Mouse (Mus musculus) heart, adult 2 months (tissue): ENCODE measurements at regions not wholly inside any gene's neighbourhood (a gene's known extent, or its start where the extent isn't known, plus 50 kb on each side); places are given as distances from the start of the nearest gene placed in this dataset.

ENCODE experiments used
- DNase-seq, 2 experiments: peaks; one replicate each; pipeline ENCODE4 v3.0.0; 2021
- H3K27ac ChIP-seq: fragments of 200-600 bp; 2 replicates; pipeline ENCODE4 v1.8.1; 2022
- H3K27me3 ChIP-seq: fragments of 200-500 bp; 2 replicates; pipeline ENCODE4 v1.6.1; 2012; ENCODE audit warnings: mild to moderate bottlenecking, low read length, inconsistent platforms, mixed read lengths; ENCODE audit not compliant: control insufficient read depth, insufficient read depth
- H3K36me3 ChIP-seq: fragments of 200-500 bp; 2 replicates; pipeline ENCODE4 v1.6.1; 2012; ENCODE audit warnings: low read length, inconsistent platforms; ENCODE audit not compliant: control insufficient read depth, insufficient read depth
- H3K4me1 ChIP-seq: fragments of 200-500 bp; 2 replicates; pipeline ENCODE4 v1.6.1; 2011; ENCODE audit warnings: low read length; ENCODE audit not compliant: control insufficient read depth, insufficient read depth
- H3K4me3 ChIP-seq: fragments of 200-600 bp; 2 replicates; pipeline ENCODE4 v1.8.1; 2022
- H3K79me2 ChIP-seq: fragments of 200-500 bp; replicated peaks from 2 replicates; pipeline ENCODE4 v1.6.1; 2012; ENCODE audit warnings: mild to moderate bottlenecking, inconsistent platforms, low read length, moderate library complexity, mixed read lengths; ENCODE audit not compliant: control insufficient read depth, insufficient read depth
- H3K9ac ChIP-seq: fragments of 200-500 bp; 2 replicates; pipeline ENCODE4 v1.6.1; 2012; ENCODE audit warnings: low read depth, mild to moderate bottlenecking, control low read depth, inconsistent platforms, low read length, mixed read lengths
- CTCF ChIP-seq: fragments of 200-600 bp; IDR thresholded peaks from 2 replicates; pipeline ENCODE4 v1.8.1; 2022; ENCODE audit warnings: antibody characterized with exemption, mild to moderate bottlenecking, moderate library complexity
- EP300 ChIP-seq: fragments of 200-500 bp; IDR thresholded peaks from 2 replicates; pipeline ENCODE4 v1.6.1; 2011; ENCODE audit warnings: low read depth, low read length, control low read depth; ENCODE audit not compliant: insufficient read depth
- POLR2A ChIP-seq: fragments of 200-500 bp; IDR thresholded peaks from 2 replicates; pipeline ENCODE4 v1.6.1; 2011; ENCODE audit warnings: mild to moderate bottlenecking, low read depth, low read length, control low read depth; ENCODE audit not compliant: insufficient read depth
- WGBS: fragments of 180-500 bp; shearing (Covaris S2); methylation state at CpG from one replicate; pipeline ENCODE4 v1.1.7; 2018; 5-methylcytosine and 5-hydroxymethylcytosine counted together
- intact Hi-C: fragments of 180-260 bp; cut with DNase I; formaldehyde crosslinking; loops from one replicate; pipeline ENCODE4 v1.15.1; 2025

GRCm38 (mm10) chr3:38257843-38258290 lies 226.8 kb downstream of the Ankrd50 start:
- H3K27me3 ChIP-seq = no peaks in the 10 kb centered on the region
- no peak overlapping the region for H3K9ac ChIP-seq
- H3K4me1 ChIP-seq = peaks cover 11% of the 10 kb centered on the region
- 75% methylated on average over 14 of the region's 14 CpGs for WGBS
- no peak overlapping the region for H3K4me3 ChIP-seq
- peak; percentile 2 to 14 for DNase-seq
- intact Hi-C loops = loop anchor here (5.0 kb wide), 2 partner anchors 54 to 104 kb away; no protein-coding TSS in a partner anchor
- H3K36me3 ChIP-seq = peaks cover 7% of the 10 kb centered on the region
- H3K79me2 ChIP-seq = no peaks in the 10 kb centered on the region
- H3K27ac ChIP-seq = no peak overlapping the region
- TF ChIP-seq POLR2A (no peak), CTCF (no peak), EP300 (no peak)

- TF ChIP-seq POLR2A (no peak), EP300 (no peak), CTCF (no peak)
- Histone ChIP-seq H3K79me2 (no peaks in the 10 kb centered on the region), H3K4me3 (no peak overlapping the region), H3K27ac (peak overlapping the region; percentile 33; the same call in 1 of the 2 replicates), H3K9ac (no peak overlapping the region), H3K27me3 (no peaks in the 10 kb centered on the region), H3K4me1 (peaks cover 11% of the 10 kb centered on the region), H3K36me3 (peaks cover 7% of the 10 kb centered on the region)
- intact Hi-C loops = loop anchor here (5.0 kb wide), 2 partner anchors 55 to 105 kb away; no protein-coding TSS in a partner anchor
- WGBS = 74% methylated on average over 14 of the region's 14 CpGs
- peak; percentile 7 to 18 for DNase-seq
Measured at GRCm38 (mm10) chr3:38257076-38257842, 227.4 kb downstream of the Ankrd50 start.

GRCm38 (mm10) chr3:38255674-38256073 lies 229.0 kb downstream of the Ankrd50 start:
- intact Hi-C loops = loop anchor here (1.0 to 5.0 kb wide), 7 partner anchors 21 to 594 kb away; partner anchors contain the start of gene Ankrd50
- H3K4me3 ChIP-seq = no peak overlapping the region

GRCm38 (mm10) chr3:38254896-38255295 lies 229.7 kb downstream of the Ankrd50 start:
- intact Hi-C loops = loop anchor here (1.0 to 5.0 kb wide), 7 partner anchors 20 to 594 kb away; partner anchors contain the start of gene Ankrd50
- no peaks in the 10 kb centered on the region for H3K27me3 ChIP-seq
- no peak overlapping the region for H3K4me3 ChIP-seq
- TF ChIP-seq EP300 (0 out of 2 replicates have a peak, but pooled peaks have one; percentile 49), CTCF (no peak)
- H3K27ac ChIP-seq = peak overlapping the region; percentile 46; the same call in 1 of the 2 replicates
- H3K9ac ChIP-seq = no peak overlapping the region
- peak; percentile 83 to 89 for DNase-seq
- WGBS = 3% methylated on average over 2 of the region's 2 CpGs
- no peaks in the 10 kb centered on the region for H3K79me2 ChIP-seq
- peaks cover 11% of the 10 kb centered on the region for H3K4me1 ChIP-seq
- peaks cover 7% of the 10 kb centered on the region for H3K36me3 ChIP-seq

More at GRCm38 (mm10) chr3:38255674-38256073, 229.0 kb downstream of the Ankrd50 start:
- WGBS = 21% methylated on average over 2 of the region's 2 CpGs
- no peaks in the 10 kb centered on the region for H3K27me3 ChIP-seq
- H3K27ac ChIP-seq = peak overlapping the region; percentile 46; the same call in 1 of the 2 replicates
- peaks cover 11% of the 10 kb centered on the region for H3K4me1 ChIP-seq
- H3K9ac ChIP-seq = no peak overlapping the region
- DNase-seq = peak; percentile 52 to 64
- peak; percentile 92 for TF ChIP-seq EP300
- TF ChIP-seq POLR2A = no peak
- peak; percentile 87 for TF ChIP-seq CTCF
- no peaks in the 10 kb centered on the region for H3K79me2 ChIP-seq
- H3K36me3 ChIP-seq = peaks cover 7% of the 10 kb centered on the region

- Histone ChIP-seq H3K4me1 (peaks cover 11% of the 10 kb centered on the region), H3K27me3 (no peaks in the 10 kb centered on the region), H3K36me3 (peaks cover 7% of the 10 kb centered on the region), H3K9ac (no peak overlapping the region), H3K79me2 (no peaks in the 10 kb centered on the region), H3K27ac (no peak overlapping the region), H3K4me3 (no peak overlapping the region)
- no peak for TF ChIP-seq EP300
- intact Hi-C loops = no loop called here
- DNase-seq = peak; percentile 0 to 10
- 69% methylated on average over 2 of the region's 2 CpGs for WGBS
Measured at GRCm38 (mm10) chr3:38251592-38251991, 233.1 kb downstream of the Ankrd50 start.

GRCm38 (mm10) chr3:38250552-38250951 lies 234.1 kb downstream of the Ankrd50 start:
- TF ChIP-seq EP300 (no peak), POLR2A (no peak), CTCF (no peak)
- Histone ChIP-seq H3K4me1 (peaks cover 12% of the 10 kb centered on the region), H3K36me3 (peaks cover 7% of the 10 kb centered on the region), H3K4me3 (no peak overlapping the region), H3K9ac (no peak overlapping the region), H3K27me3 (no peaks in the 10 kb centered on the region), H3K27ac (no peak overlapping the region), H3K79me2 (no peaks in the 10 kb centered on the region)
- 69% methylated on average over 5 of the region's 5 CpGs for WGBS
- intact Hi-C loops = no loop called here
- DNase-seq = peak; percentile 1 to 7
